Mouse (Mus musculus) heart, adult 11 months (tissue): ENCODE data around the gene Rfx3.
A peak's percentile ranks its signal among the peaks of the same experiment; 100 is the strongest.

Source experiments
- DNase-seq: peaks from one replicate; pipeline ENCODE4 v3.0.0; 2022

Gene Rfx3

GRCm38 (mm10) chr19:28010471-28011395, at the start of gene Rfx3:
Gene Rfx3 (minus strand): TSS chr19:28011166.
- DNase-seq: no peak

DNA sequence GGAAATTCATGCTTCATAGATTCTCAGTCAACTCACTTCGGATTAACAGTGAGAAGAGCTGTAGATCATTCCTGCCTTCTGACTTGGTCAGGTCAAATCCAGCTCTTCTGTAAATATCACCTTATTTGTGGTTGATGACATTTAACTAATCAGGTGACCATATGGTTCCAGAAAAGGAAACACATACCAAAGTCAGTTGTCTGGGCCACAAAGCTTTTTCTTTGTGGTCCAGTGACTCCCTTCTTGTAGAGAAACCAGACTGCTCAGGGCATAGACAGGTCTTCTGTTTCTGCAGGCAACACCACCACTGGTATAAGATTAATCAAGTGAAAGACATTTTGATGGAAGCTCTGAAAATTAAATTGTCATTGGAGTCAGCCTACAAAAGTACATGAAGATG, 41.1 kb upstream of the Rfx3 start:
- DNase-seq: no peak

GRCm38 (mm10) chr19:28051571-28051970, 40.6 kb upstream of the Rfx3 start:
- DNase-seq: no peak

DNA sequence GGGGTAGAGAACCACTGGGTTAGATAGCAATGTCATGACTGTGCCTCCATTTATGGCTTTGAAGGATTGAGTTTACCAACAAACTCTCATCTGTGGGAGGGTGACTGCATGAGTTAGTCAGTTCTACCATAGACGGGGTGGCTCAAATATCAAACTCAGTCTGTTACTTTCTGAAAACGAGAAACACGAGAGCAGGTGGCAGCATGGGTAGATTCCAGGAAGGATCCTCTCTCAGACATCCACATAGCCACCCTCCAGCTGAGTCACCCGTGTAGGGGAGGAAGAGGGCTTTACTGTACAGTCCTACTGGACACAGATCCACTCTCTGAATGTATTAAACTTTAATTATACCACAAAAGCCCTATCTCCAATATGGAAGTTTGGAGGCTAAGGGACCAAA, 38.3 kb upstream of the Rfx3 start:
- no peak for DNase-seq

GRCm38 (mm10) chr19:28046806-28047205, 35.8 kb upstream of the Rfx3 start:
- no peak for DNase-seq

DNA sequence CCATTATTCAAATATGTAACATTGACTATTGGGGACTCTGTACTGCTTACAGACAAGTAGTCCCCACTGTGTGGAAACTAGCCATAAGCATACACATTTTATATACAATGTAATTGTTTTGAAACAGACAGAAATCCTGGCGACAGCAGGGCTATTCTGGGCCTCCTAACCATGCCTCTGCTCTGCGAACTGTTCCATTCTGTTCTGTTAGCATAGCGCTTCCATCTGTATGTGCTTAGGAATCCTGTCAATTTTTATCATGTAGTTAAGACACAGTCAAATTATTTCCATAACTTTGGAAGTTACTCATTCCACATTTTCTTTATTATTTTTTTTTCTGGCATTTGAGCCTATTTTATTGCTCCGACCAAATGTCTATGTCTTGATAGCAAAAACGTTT, 34.0 kb upstream of the Rfx3 start:
- no peak for DNase-seq

DNA sequence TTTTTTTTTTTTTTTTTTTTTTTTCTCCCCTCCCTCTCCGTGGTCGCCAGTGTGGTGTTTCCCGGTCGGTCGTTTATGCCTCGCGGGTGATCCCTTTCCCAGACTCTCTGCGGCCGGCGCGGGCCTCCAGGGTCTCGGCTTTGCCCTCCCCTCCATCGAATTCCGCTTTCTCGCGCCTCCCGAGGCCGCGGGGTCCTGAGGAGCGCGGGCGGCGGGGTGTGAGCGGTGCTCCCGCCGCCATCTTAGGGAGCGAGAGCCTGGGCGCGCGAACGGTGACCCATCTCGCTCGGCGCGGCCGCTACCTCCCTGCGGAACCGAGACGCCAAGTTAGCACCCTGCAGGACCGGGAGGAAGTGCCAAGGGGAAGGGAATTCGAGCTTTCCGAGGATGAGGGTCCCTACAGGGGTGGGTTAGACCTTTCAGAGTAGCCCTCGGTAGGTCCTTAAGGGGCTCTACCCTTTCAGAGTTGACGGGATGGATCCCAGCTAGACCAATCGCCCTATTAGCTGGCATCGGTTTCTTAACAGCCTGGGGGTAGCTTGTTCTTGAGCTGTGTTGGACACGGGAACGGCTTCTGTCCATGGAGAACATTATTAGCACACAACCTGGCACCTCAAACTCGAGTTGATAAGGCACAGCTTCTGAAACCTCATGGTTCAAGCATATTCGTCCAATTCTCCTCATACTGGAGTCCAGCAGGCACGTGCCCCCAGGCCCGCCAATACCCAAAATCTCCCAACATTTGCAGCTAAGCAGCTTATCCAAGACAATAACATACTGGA, 943 bp upstream of the Rfx3 start:
- DNase-seq: peak; percentile 98

- peak; percentile 99 for DNase-seq
Measured at GRCm38 (mm10) chr19:28011396-28011717, 391 bp upstream of the Rfx3 start.

GRCm38 (mm10) chr19:28009587-28010281, 1.2 kb downstream of the Rfx3 start:
- peak; percentile 90 for DNase-seq

- DNase-seq: no peak
Measured at GRCm38 (mm10) chr19:28004190-28004589, 6.8 kb downstream of the Rfx3 start.

GRCm38 (mm10) chr19:28003474-28003873, 7.5 kb downstream of the Rfx3 start:
- no peak for DNase-seq

- DNase-seq: no peak
Measured at GRCm38 (mm10) chr19:28002708-28003107, 8.3 kb downstream of the Rfx3 start.

GRCm38 (mm10) chr19:27992800-27993199, 18.2 kb downstream of the Rfx3 start:
- no peak for DNase-seq

DNA sequence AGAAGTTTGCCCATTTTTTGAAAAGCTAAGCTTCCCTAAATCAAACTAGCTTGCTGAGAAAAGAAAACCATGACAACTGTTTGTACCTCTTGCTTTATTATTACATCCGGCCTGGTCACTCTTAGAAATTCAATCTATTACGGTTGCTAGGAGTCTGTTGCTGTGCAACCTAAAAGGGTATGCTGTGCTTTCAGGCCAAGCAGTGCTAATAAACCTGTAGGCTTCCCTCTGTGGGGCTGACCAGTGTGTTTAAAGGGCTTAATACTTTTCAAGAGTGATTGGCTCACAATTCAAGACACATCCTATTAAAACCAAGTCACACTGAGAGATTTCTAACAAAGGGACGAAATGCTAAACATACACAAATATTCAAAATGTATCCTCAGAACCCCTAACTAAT, 22.2 kb downstream of the Rfx3 start:
- no peak for DNase-seq

GRCm38 (mm10) chr19:27967590-27967989, 43.4 kb downstream of the Rfx3 start:
- DNase-seq: no peak

- no peak for DNase-seq
Measured at GRCm38 (mm10) chr19:27961271-27961670, 49.7 kb downstream of the Rfx3 start.

GRCm38 (mm10) chr19:27935453-27935852, 75.5 kb downstream of the Rfx3 start:
- DNase-seq: no peak

GRCm38 (mm10) chr19:27931136-27931535, 79.8 kb downstream of the Rfx3 start:
- DNase-seq: no peak

DNA sequence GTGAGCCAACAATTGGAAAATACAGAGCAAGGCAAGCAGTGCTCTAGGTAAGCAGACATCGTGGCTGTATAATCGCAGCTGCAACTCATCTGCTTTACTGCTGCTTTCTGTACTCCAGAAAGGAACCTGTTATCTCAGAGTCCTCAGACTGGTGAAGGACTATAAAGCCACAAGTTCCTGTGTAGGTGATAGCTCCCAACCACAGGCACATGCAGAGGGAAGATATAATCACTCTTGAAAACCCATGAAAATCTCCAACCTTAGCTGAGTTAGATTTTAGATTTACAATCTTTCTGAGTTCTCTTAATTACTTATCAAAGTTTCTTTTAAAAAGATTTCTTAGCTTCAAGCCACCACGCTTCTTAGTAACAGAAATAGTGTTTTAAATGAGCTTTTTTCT, 84.6 kb downstream of the Rfx3 start:
- DNase-seq: no peak

DNA sequence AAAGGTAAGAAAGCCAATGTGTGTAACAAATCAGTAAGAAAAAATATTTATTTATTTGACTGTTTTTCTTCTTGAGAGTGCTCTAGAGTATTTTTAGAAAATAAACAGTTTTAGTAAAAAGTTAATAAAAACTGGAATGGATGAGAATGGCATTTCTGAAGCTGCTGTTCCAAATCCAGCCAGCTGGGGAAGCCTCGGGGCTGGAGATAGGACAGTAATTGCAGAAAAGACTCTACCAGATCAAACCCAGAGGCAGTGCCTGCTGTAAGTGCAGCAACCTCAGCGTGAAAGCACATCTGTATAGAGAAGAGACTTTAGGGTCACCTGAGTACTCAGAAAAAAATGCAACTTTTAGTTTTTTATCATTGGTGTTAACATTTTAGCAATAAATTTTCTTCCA, 91.9 kb downstream of the Rfx3 start:
- no peak for DNase-seq

- DNase-seq: no peak
Measured at GRCm38 (mm10) chr19:27916446-27916845, 94.5 kb downstream of the Rfx3 start.

- no peak for DNase-seq
Measured at GRCm38 (mm10) chr19:27906976-27907375, 104.0 kb downstream of the Rfx3 start.

DNA sequence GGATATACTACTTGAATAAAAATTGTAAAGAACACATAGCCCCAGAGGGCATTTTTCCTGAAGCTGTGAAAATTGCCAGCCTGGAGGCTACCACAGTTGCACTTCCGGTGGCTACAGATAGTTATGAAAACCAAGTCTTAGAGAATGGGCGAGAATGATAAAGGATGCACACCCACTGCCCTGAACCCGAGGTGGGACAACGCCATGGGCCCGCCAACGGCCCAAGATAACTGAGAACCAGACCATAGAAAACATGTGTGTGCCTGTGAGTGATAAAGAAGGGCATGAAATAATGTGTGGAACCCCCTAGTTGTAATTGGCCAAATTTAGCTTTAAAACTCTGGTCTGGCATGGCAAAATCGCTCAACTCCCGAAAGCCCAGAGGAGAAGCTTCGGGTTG, 105.0 kb downstream of the Rfx3 start:
- DNase-seq: no peak

DNA sequence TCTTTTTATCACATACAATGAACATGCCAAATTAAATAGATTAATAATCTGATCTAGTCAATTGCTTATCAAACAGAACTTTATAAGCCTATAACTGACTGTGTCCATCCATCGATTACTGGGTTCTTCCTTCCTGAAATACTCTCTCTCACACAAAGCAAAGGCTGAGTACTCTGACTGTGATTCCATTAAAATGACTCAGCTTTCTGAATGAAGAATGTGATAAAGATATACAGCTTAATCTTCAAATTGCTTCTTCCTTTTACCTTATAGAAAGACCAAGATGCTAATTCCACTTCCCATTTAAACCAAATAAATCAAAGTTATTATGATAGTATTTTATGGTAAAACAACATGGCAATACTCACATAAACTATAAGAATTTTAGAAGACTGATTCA, 105.8 kb downstream of the Rfx3 start:
- no peak for DNase-seq
